Mouse (Mus musculus) heart, postnatal 10 days (tissue): ENCODE results near the gene Cyp4f13. TPM values are rescaled to one million over a fixed set of nuclear protein-coding genes. Genes with fewer than 3 reads are reported as not detected.

Experiments used
- DNase-seq, 2 experiments: peaks; one replicate each; pipeline ENCODE4 v3.0.0; 2021
- intact Hi-C: fragments of 180-260 bp; cut with DNase I; formaldehyde crosslinking; loops from one replicate; pipeline ENCODE4 v1.15.1; 2025
- total RNA-seq, 2 experiments: library from RNA; stranded (reverse); gene quantifications; 2 replicates each; pipeline ENCODE4 v1.2.3; 2021

The Cyp4f13 gene
- total RNA-seq: 10 to 100 TPM; 13.7 to 15.7 TPM

GRCm38 (mm10) chr17:32947215-32947914 is at the start of gene Cyp4f13:
Gene Cyp4f13, minus strand, starts transcription at chr17:32947402.
- intact Hi-C loops: no loop called here

GRCm38 (mm10) chr17:32992699-32993474 is 45.7 kb upstream of the Cyp4f13 start, which contains the start of gene Zfp952:
Gene Zfp952, plus strand, starts transcription at chr17:32993129.
- intact Hi-C loops: no loop called here
- peak; percentile 93 for DNase-seq

More at GRCm38 (mm10) chr17:32947215-32947914, at the start of gene Cyp4f13:
- DNase-seq: peak; percentile 99 to 100

- DNase-seq: peak in 1 of 2 experiments; percentile 37
- intact Hi-C loops: no loop called here
Measured at GRCm38 (mm10) chr17:32991965-32992698, 44.9 kb upstream of the Cyp4f13 start.

- DNase-seq: no peak
- intact Hi-C loops: no loop called here
Measured at GRCm38 (mm10) chr17:32986301-32986700, 39.1 kb upstream of the Cyp4f13 start.

- intact Hi-C loops: no loop called here
- DNase-seq: no peak
Measured at GRCm38 (mm10) chr17:32981361-32981760, 34.2 kb upstream of the Cyp4f13 start.

- intact Hi-C loops: loop anchor here (5.0 kb wide), 1 partner anchor 183 kb away; no protein-coding TSS in a partner anchor
- DNase-seq: peak; percentile 95 to 96
Measured at GRCm38 (mm10) chr17:32965623-32966290, 18.6 kb upstream of the Cyp4f13 start, which contains the start of gene Zfp472. Gene Zfp472, plus strand, starts transcription at chr17:32965814.

GRCm38 (mm10) chr17:32965253-32965622 is 18.0 kb upstream of the Cyp4f13 start:
- intact Hi-C loops: loop anchor here (5.0 kb wide), 1 partner anchor 183 kb away; no protein-coding TSS in a partner anchor
- no peak for DNase-seq

- DNase-seq: peak; percentile 82 to 91
- intact Hi-C loops: loop anchor here (1.0 to 5.0 kb wide), 3 partner anchors 47 to 314 kb away; partner anchors contain the start of gene Zfp871
Measured at GRCm38 (mm10) chr17:32951441-32951840, 4.2 kb upstream of the Cyp4f13 start.

GRCm38 (mm10) chr17:32951006-32951405 is 3.8 kb upstream of the Cyp4f13 start:
- intact Hi-C loops: loop anchor here (1.0 to 5.0 kb wide), 3 partner anchors 47 to 314 kb away; partner anchors contain the start of gene Zfp871
- DNase-seq: no peak

GRCm38 (mm10) chr17:32950136-32950535 is 2.9 kb upstream of the Cyp4f13 start:
- intact Hi-C loops: loop anchor here (5.0 kb wide), 2 partner anchors 163 to 313 kb away; partner anchors contain the start of gene Zfp871
- no peak for DNase-seq

- intact Hi-C loops: no loop called here
- DNase-seq: no peak
Measured at GRCm38 (mm10) chr17:32946716-32947115, 486 bp downstream of the Cyp4f13 start.

GRCm38 (mm10) chr17:32944402-32945035 is 2.7 kb downstream of the Cyp4f13 start:
- no peak for DNase-seq
- intact Hi-C loops: no loop called here

- DNase-seq: peak; percentile 18 to 28
- intact Hi-C loops: no loop called here
Measured at GRCm38 (mm10) chr17:32943661-32944060, 3.5 kb downstream of the Cyp4f13 start.

GRCm38 (mm10) chr17:32939831-32940230 is 7.4 kb downstream of the Cyp4f13 start:
- intact Hi-C loops: no loop called here
- no peak for DNase-seq

GRCm38 (mm10) chr17:32927803-32928202 is 19.4 kb downstream of the Cyp4f13 start:
- no peak for DNase-seq
- intact Hi-C loops: no loop called here

- intact Hi-C loops: no loop called here
- peak; percentile 80 to 86 for DNase-seq
Measured at GRCm38 (mm10) chr17:32924658-32925312, 22.4 kb downstream of the Cyp4f13 start.

- no peak for DNase-seq
- intact Hi-C loops: no loop called here
Measured at GRCm38 (mm10) chr17:32923681-32924080, 23.5 kb downstream of the Cyp4f13 start.

- no peak for DNase-seq
- intact Hi-C loops: no loop called here
Measured at GRCm38 (mm10) chr17:32919123-32919522, 28.1 kb downstream of the Cyp4f13 start.

GRCm38 (mm10) chr17:32917131-32917530 is 30.1 kb downstream of the Cyp4f13 start, which contains the start of gene Cyp4f14:
Gene Cyp4f14, minus strand, starts transcription at chr17:32917342.
- peak; percentile 17 to 47 for DNase-seq
- intact Hi-C loops: no loop called here
